In genomic region chr12:30369786-30370185, GRCm38 (mm10) we compare ENCODE assay signal across 8 mouse cellular contexts. TPM values are rescaled to one million over a fixed set of nuclear protein-coding genes. Genes with fewer than 3 reads are reported as not detected.
DNase-seq lines count a peak whose midpoint lies in the region; ATAC-seq and TF ChIP-seq lines count a peak whose summit lies in the region.

No protein-coding gene starts in this region.

- DNase-seq in NIH3T3 (ENCODE audit: low read depth), result peak; percentile 82
- DNase-seq in c-Kit-positive CD71-negative TER-119-negative erythroid progenitor cells, embryonic 14.5 days (ENCODE audit: low read depth), result peak; percentile 32
- peak; percentile 88 for DNase-seq in forebrain, embryonic 14.5 days (ENCODE audit: low spot score)
- peak; percentile 91 for DNase-seq in heart, postnatal 4 days
- peak; percentile 85 to 90 for DNase-seq in layer of hippocampus, adult 2 months (ENCODE audit: low spot score in 2 of 2)
- peak; percentile 90 for DNase-seq in lung, postnatal 10 days
- peak; percentile 88 to 92 for DNase-seq in right cerebral cortex, postnatal 10 days (ENCODE audit: low spot score in 2 of 2)
- no peak for DNase-seq in T-cell, adult 2 months (ENCODE audit: low spot score)

- ATAC-seq in forebrain, embryonic 14.5 days, result peak; percentile 30; the same call in 1 of the 2 replicates

- peak; percentile 95 for TF ChIP-seq CTCF in layer of hippocampus, adult 2 months (conservative IDR thresholded peaks at IDR 0.05)

- H3K4me3 ChIP-seq in forebrain, embryonic 14.5 days (ENCODE audit: low read depth, low read length), result no peak overlapping the region
- H3K4me3 ChIP-seq in layer of hippocampus, adult 2 months, result no peak overlapping the region

- H3K4me2 ChIP-seq in forebrain, embryonic 14.5 days (ENCODE audit: low read length), result no peak overlapping the region

- H3K27me3 ChIP-seq in forebrain, embryonic 14.5 days (replicated peaks; ENCODE audit: control insufficient read depth, insufficient read depth, low read length), result no peaks in the 10 kb centered on the region

- no peak overlapping the region for H3K27ac ChIP-seq in forebrain, embryonic 14.5 days (ENCODE audit: low read depth, low read length)
- H3K27ac ChIP-seq in layer of hippocampus, adult 2 months, result 0 out of 2 replicates have a peak overlapping the region, but pooled peaks have one; percentile 53

- H3K9me3 ChIP-seq in forebrain, embryonic 14.5 days (replicated peaks; ENCODE audit: control insufficient read depth, low read length), result no peaks in the 10 kb centered on the region

- peaks cover 4% of the 10 kb centered on the region for H3K4me1 ChIP-seq in forebrain, embryonic 14.5 days (ENCODE audit: control insufficient read depth, insufficient read depth, low read length)

- WGBS in forebrain, embryonic 14.5 days, result 11% methylated on average over 6 of the region's 6 CpGs

- no peaks in the 10 kb centered on the region for H3K36me3 ChIP-seq in forebrain, embryonic 14.5 days (ENCODE audit: control insufficient read depth, insufficient read depth, low read length)

- no peak overlapping the region for H3K9ac ChIP-seq in forebrain, embryonic 14.5 days (ENCODE audit: low read length)

RNA-seq across cellular contexts. Expression of gene Sntg2, which starts 3.4 kb away (rescaled TPM):
- polyA plus RNA-seq in forebrain, embryonic 14.5 days (2014; fragmentation: Nextera tagmentation; extraction: Ambion mirVana), result 1.5 and 3.9 TPM in 2 replicates
- 1 to 10 TPM; 1.8 to 2.5 TPM for total RNA-seq in heart, postnatal 4 days (2021)
- total RNA-seq in layer of hippocampus, adult 2 months (2021), result 1 to 10 TPM; 5.0 to 5.8 TPM
